Mouse (Mus musculus): ENCODE data around the gene Zkscan1.

GRCm38 (mm10) chr5:138155443-138155976, 70.6 kb downstream of the Zkscan1 start, which contains the start of gene Zfp113:
- TF ChIP-seq CTCF (IDR thresholded peaks at IDR 0.05; ENCODE audit: low read depth) (peak; percentile 99), EP300 (IDR thresholded peaks at IDR 0.05; ENCODE audit: low read depth) (no peak)
